Mouse (Mus musculus): ENCODE results near the gene Caln1. TPM values are rescaled to one million over a fixed set of nuclear protein-coding genes. Genes with fewer than 3 reads are reported as not detected.
A peak's percentile ranks its signal among the peaks of the same experiment; 100 is the strongest.

Caln1 gene
- 2.0 and 3.7 TPM in 2 replicates for polyA plus RNA-seq (2015; fragmentation: Nextera tagmentation; extraction: Ambion mirVana)

DNA sequence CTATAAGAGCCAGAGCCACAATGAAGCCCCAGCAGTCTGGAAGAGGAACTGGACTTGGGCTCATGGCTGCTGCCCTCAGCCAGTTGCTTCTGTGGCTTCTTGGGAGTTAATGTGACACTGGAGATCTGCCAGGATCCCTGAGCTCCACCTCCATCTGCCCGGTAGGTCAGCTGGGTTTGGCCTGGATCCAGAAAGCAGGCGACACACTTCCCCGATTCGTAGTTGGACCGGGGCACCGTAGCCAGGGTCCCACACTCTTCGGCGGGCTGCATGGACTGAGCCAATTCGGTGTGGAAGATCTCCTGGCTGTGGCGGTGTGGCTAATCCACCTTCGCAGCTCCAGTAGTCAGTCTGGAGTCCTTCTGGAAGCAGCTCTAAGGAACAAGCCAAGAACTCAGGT, at the start of gene Caln1:
Gene Caln1, plus strand, starts transcription at position 219 of the 400 bp plus-strand sequence.
- ATAC-seq = no peak
- Histone ChIP-seq H3K27me3 (no peaks in the 10 kb centered on the region), H3K4me2 (no peak within 1 kb of the TSS), H3K4me3 (no peak within 1 kb of the TSS), H3K27ac (no peak within 1 kb of the TSS), H3K36me3 (ENCODE audit: poor library complexity, severe bottlenecking) (no peaks in the 10 kb centered on the region), H3K9ac (no peak within 1 kb of the TSS), H3K9me3 (replicated peaks) (no peaks in the 10 kb centered on the region), H3K4me1 (no peaks in the 10 kb centered on the region)
- 78% methylated on average over 11 of the region's 11 CpGs for WGBS

GRCm38 (mm10) chr5:130319783-130320182, 49.5 kb upstream of the Caln1 start:
- Histone ChIP-seq H3K36me3 (ENCODE audit: poor library complexity, severe bottlenecking) (peaks cover 14% of the 10 kb centered on the region; the same call in 1 of the 2 replicates), H3K9me3 (replicated peaks) (peaks cover 7% of the 10 kb centered on the region), H3K9ac (no peak overlapping the region), H3K4me3 (no peak overlapping the region), H3K27me3 (no peaks in the 10 kb centered on the region), H3K27ac (no peak overlapping the region), H3K4me1 (peaks cover 9% of the 10 kb centered on the region; the same call in 1 of the 2 replicates), H3K4me2 (no peak overlapping the region)
- ATAC-seq = no peak
- WGBS = 90% methylated on average over 5 of the region's 5 CpGs

DNA sequence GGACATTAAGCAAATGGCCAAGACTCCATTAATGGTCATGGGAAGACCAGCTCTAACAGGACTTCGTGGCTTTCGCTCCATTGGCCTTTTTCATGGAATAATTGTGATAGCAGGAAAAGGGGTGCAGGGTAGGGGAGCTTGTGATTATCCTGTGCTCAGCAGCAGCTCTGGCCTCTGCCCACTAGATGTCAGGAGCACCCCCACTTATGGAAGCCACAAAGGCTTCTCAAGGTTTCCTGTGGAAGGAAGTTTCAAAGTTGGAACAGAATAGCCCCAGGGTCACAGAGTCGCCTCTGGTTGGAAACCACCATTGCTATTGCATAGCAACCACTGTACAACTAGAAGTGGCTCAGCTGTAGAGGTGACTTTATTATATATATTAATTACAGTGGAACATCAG, 48.8 kb upstream of the Caln1 start:
- H3K4me1 ChIP-seq = peaks cover 9% of the 10 kb centered on the region; the same call in 1 of the 2 replicates
- H3K4me3 ChIP-seq = no peak overlapping the region
- ATAC-seq = no peak
- H3K4me2 ChIP-seq = no peak overlapping the region
- H3K9ac ChIP-seq = no peak overlapping the region
- peaks cover 7% of the 10 kb centered on the region for H3K9me3 ChIP-seq (replicated peaks)
- no peak overlapping the region for H3K27ac ChIP-seq
- peaks cover 21% of the 10 kb centered on the region for H3K36me3 ChIP-seq (ENCODE audit: poor library complexity, severe bottlenecking)
- H3K27me3 ChIP-seq = no peaks in the 10 kb centered on the region
- WGBS = 86% methylated on average over 3 of the region's 3 CpGs

DNA sequence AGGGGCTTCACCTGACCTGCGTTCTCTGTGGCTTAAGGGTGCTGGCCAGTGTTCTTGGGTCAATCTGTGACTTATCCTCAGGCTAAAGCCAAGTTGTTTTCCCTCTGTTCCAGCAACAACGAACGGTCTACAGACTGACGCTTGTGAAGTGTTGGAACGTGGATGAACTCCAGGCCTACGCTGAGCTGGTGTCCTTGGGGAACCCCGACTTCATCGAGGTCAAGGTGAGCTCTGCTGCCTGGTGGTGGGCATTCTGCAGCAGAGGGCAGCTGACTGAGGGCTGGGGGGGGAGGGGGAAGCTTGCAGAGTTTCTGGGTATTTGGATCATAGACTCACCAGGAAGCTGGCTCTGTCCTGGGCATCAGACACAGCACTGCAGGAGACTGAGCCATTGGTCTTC, 43.8 kb upstream of the Caln1 start:
- no peak overlapping the region for H3K4me3 ChIP-seq
- 96% methylated on average over 8 of the region's 8 CpGs for WGBS
- H3K9me3 ChIP-seq (replicated peaks) = peaks cover 7% of the 10 kb centered on the region
- no peaks in the 10 kb centered on the region for H3K27me3 ChIP-seq
- peaks cover 13% of the 10 kb centered on the region; the same call in 1 of the 2 replicates for H3K4me1 ChIP-seq
- H3K36me3 ChIP-seq (ENCODE audit: poor library complexity, severe bottlenecking) = peaks cover 35% of the 10 kb centered on the region
- no peak for ATAC-seq
- no peak overlapping the region for H3K4me2 ChIP-seq
- H3K9ac ChIP-seq = no peak overlapping the region
- no peak overlapping the region for H3K27ac ChIP-seq

DNA sequence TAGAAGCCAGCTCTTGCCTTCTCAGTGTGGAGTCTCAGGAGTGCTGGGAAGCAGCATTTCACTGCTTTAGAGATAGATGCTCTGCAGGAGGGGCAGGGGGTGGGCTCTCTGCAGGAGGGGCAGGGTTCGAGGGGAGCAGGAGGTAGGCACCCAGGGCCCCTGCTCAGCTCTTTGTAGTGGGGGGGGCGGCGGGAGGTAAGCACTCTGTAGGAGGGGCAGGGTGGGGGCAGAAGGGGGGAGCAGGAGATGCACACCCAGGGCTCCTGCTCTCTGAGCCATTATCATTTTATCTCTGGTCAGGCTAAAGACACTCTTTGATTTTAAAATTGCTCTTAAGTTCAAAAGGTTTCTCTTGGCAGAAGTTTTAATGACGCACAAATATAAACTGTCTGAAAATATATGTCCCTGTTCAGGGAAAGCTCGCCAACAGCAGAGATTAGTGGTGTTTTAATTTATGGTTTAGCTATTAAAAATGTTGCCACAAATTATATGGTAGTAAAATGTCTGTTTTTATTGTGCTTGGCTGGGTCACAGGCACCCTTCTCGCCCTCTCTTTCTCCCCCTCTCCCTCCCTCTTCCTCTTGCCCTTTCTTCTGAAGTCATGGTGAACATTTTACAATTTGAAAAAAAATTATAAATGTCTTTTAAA, 41.5 kb upstream of the Caln1 start:
- Histone ChIP-seq H3K4me1 (peaks cover 22% of the 10 kb centered on the region), H3K9ac (no peak overlapping the region), H3K27ac (no peak overlapping the region), H3K4me3 (no peak overlapping the region), H3K9me3 (replicated peaks) (peaks cover 7% of the 10 kb centered on the region), H3K27me3 (no peaks in the 10 kb centered on the region), H3K36me3 (ENCODE audit: poor library complexity, severe bottlenecking) (peaks cover 35% of the 10 kb centered on the region), H3K4me2 (no peak overlapping the region)
- 92% methylated on average over 6 of the region's 6 CpGs for WGBS
- no peak for ATAC-seq

GRCm38 (mm10) chr5:130328366-130328765, 40.9 kb upstream of the Caln1 start:
- Histone ChIP-seq H3K4me2 (no peak overlapping the region), H3K36me3 (ENCODE audit: poor library complexity, severe bottlenecking) (peaks cover 35% of the 10 kb centered on the region), H3K27me3 (no peaks in the 10 kb centered on the region), H3K9ac (no peak overlapping the region), H3K9me3 (replicated peaks) (peaks cover 7% of the 10 kb centered on the region), H3K27ac (no peak overlapping the region), H3K4me3 (no peak overlapping the region), H3K4me1 (peaks cover 17% of the 10 kb centered on the region)
- no peak for ATAC-seq
- 90% methylated on average over 9 of the region's 9 CpGs for WGBS

GRCm38 (mm10) chr5:130329889-130330288, 39.4 kb upstream of the Caln1 start:
- Histone ChIP-seq H3K4me2 (no peak overlapping the region), H3K27me3 (no peaks in the 10 kb centered on the region), H3K4me1 (peaks cover 19% of the 10 kb centered on the region), H3K27ac (no peak overlapping the region), H3K9ac (no peak overlapping the region), H3K36me3 (ENCODE audit: poor library complexity, severe bottlenecking) (peaks cover 27% of the 10 kb centered on the region), H3K4me3 (no peak overlapping the region), H3K9me3 (replicated peaks) (no peaks in the 10 kb centered on the region)
- ATAC-seq = no peak
- WGBS = 97% methylated on average over 2 of the region's 2 CpGs

- no peak overlapping the region for H3K4me3 ChIP-seq
- ATAC-seq = no peak
- no peaks in the 10 kb centered on the region; the same call in 1 of the 2 replicates for H3K9me3 ChIP-seq (replicated peaks)
- H3K27me3 ChIP-seq = no peaks in the 10 kb centered on the region
- WGBS = 64% methylated on average over 4 of the region's 4 CpGs
- no peak overlapping the region for H3K9ac ChIP-seq
- H3K4me1 ChIP-seq = peaks cover 19% of the 10 kb centered on the region
- peak overlapping the region; percentile 33; the same call in 1 of the 2 replicates for H3K27ac ChIP-seq
- peaks cover 27% of the 10 kb centered on the region for H3K36me3 ChIP-seq (ENCODE audit: poor library complexity, severe bottlenecking)
- no peak overlapping the region for H3K4me2 ChIP-seq
Measured at GRCm38 (mm10) chr5:130330801-130331200, 38.5 kb upstream of the Caln1 start.

DNA sequence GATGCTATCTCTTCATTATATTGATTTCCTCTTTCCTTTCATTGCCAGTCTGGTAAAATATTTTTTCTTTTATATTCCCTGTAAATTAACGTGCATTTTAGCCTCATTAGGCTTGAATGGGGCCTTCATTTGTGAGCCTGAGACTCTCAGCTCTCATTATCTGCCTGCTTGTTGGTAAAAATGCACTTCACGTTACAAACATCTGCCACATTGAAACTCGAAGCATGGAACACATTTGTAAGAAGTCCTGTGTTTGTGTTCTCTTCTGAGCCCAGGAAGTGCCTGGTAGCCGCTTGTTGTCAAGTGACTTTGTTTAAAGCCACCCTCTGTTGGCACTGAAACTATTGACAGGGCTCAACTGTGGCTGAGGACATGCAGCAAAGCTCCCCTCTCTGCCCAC, 38.0 kb upstream of the Caln1 start:
- Histone ChIP-seq H3K9me3 (replicated peaks) (no peaks in the 10 kb centered on the region; the same call in 1 of the 2 replicates), H3K4me2 (no peak overlapping the region), H3K4me3 (no peak overlapping the region), H3K27ac (peak overlapping the region; percentile 33; the same call in 1 of the 2 replicates), H3K4me1 (peaks cover 19% of the 10 kb centered on the region), H3K27me3 (no peaks in the 10 kb centered on the region), H3K36me3 (ENCODE audit: poor library complexity, severe bottlenecking) (peaks cover 29% of the 10 kb centered on the region), H3K9ac (no peak overlapping the region)
- 16% methylated on average over 4 of the region's 4 CpGs for WGBS
- no peak for ATAC-seq

DNA sequence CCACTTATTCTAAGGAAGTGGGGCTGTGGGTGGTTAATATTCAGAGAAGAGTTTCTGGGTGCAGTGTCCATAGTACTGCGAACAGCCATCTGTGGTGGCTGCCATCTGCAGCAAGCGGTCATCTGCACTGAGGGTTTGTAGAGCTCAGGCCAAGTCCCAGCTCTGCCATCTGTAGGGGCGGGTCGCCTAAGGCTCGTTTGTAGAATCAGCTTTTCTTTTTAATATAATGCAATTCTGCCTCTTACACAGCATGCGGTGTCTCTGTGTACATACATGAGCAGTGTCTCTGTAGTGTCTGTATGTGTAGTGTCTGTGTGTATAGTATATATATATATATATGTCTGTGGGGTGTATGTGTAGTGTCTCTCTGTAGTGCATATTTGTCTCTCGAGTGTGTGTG, 35.7 kb upstream of the Caln1 start:
- H3K4me1 ChIP-seq = peaks cover 19% of the 10 kb centered on the region
- no peak overlapping the region for H3K9ac ChIP-seq
- WGBS = 81% methylated on average over 7 of the region's 7 CpGs
- no peak for ATAC-seq
- H3K27me3 ChIP-seq = no peaks in the 10 kb centered on the region
- H3K4me3 ChIP-seq = no peak overlapping the region
- H3K27ac ChIP-seq = no peak overlapping the region
- H3K9me3 ChIP-seq (replicated peaks) = no peaks in the 10 kb centered on the region; the same call in 1 of the 2 replicates
- no peak overlapping the region for H3K4me2 ChIP-seq
- peaks cover 37% of the 10 kb centered on the region for H3K36me3 ChIP-seq (ENCODE audit: poor library complexity, severe bottlenecking)

- Histone ChIP-seq H3K27ac (no peak overlapping the region), H3K4me2 (no peak overlapping the region), H3K4me3 (no peak overlapping the region), H3K27me3 (no peaks in the 10 kb centered on the region), H3K9me3 (replicated peaks) (no peaks in the 10 kb centered on the region; the same call in 1 of the 2 replicates), H3K9ac (no peak overlapping the region), H3K4me1 (peaks cover 19% of the 10 kb centered on the region), H3K36me3 (ENCODE audit: poor library complexity, severe bottlenecking) (peaks cover 35% of the 10 kb centered on the region)
- no peak for ATAC-seq
- WGBS = 96% methylated on average over 11 of the region's 11 CpGs
Measured at GRCm38 (mm10) chr5:130333971-130334370, 35.3 kb upstream of the Caln1 start.

DNA sequence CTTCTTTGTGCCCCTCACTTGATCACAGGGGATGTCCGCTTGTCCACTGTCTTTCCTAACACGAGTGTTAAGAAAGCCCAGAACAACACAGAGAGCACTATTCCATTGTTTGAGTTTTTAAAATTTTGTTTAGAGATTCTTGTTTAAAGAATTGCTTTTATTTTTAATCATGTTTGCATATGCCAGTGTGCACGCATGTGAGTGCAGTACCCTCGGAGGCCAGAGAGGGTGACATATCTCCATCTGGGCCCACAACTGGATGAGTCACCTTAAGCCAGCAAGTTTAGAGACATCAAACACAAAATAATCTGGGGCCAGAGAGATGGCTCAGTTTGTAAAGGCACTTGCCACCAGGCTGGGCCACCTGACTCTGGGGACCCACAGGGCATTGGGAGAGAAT, 33.8 kb upstream of the Caln1 start:
- Histone ChIP-seq H3K27ac (no peak overlapping the region), H3K9ac (no peak overlapping the region), H3K4me3 (no peak overlapping the region), H3K36me3 (ENCODE audit: poor library complexity, severe bottlenecking) (peaks cover 38% of the 10 kb centered on the region), H3K4me2 (no peak overlapping the region), H3K4me1 (peaks cover 15% of the 10 kb centered on the region), H3K27me3 (no peaks in the 10 kb centered on the region), H3K9me3 (replicated peaks) (no peaks in the 10 kb centered on the region; the same call in 1 of the 2 replicates)
- 97% methylated on average over 4 of the region's 4 CpGs for WGBS
- ATAC-seq = no peak

DNA sequence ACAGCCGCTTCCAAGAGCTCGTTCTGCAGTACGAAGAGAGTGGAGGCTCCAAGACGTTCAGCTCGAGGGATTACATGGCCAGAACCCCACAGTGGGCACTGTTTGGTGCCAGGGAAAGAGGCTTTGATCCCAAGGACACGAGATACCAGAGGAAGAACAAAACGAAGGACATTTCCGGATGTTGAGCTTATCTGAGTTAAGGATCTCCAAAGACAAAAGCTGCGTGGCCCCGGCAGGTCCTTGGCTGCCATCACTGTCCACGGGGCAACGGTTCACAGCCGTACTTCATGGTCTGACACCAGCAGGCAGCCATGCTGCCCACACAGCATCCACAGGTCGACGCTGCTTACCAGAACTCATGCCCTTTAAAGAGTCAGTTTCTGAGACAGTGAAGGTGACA, 28.6 kb upstream of the Caln1 start:
- H3K9ac ChIP-seq = no peak overlapping the region
- no peaks in the 10 kb centered on the region for H3K9me3 ChIP-seq (replicated peaks)
- no peak overlapping the region for H3K4me2 ChIP-seq
- H3K36me3 ChIP-seq (ENCODE audit: poor library complexity, severe bottlenecking) = peaks cover 55% of the 10 kb centered on the region
- no peak overlapping the region for H3K27ac ChIP-seq
- no peaks in the 10 kb centered on the region for H3K27me3 ChIP-seq
- H3K4me1 ChIP-seq = 0 out of 2 replicates have a peak, but pooled peaks cover 8% of the 10 kb centered on the region
- H3K4me3 ChIP-seq = no peak overlapping the region
- no peak for ATAC-seq
- 97% methylated on average over 15 of the region's 15 CpGs for WGBS
